Mouse (Mus musculus) kidney, adult 2 months (tissue): Measurements from ENCODE around the gene Spata7.

Experiments used
- CTCF ChIP-seq: fragments of 200-500 bp; conservative IDR thresholded peaks from 2 replicates; pipeline ENCODE4 v1.5.1; 2011; ENCODE audit warnings: low read depth, mild to moderate bottlenecking, control low read depth, low read length, moderate library complexity, mixed read lengths; ENCODE audit not compliant: insufficient read depth, insufficient read length
- POLR2A ChIP-seq: fragments of 200-500 bp; IDR thresholded peaks from one replicate; pipeline ENCODE4 v1.6.1; 2011; ENCODE audit warnings: low read depth, low read length, control low read depth

DNA sequence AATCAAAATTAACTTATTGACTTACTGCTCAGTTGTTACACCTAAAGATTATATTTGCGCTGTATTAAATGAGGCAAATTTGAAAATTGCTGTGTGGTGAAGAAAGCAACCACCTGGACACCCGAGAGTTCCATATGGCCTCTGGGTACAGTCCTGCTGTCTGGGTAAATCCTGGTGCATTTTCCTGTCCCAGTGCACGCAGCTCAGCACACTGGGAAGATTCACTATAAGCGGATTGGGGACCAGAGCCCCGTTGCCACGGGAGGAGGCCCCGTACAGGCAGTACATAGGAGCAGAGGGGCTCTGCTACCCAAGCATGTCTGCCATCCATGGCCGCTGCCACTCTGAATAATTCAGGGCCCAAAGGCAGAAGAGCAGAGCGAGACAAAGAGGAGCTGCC is 73.6 kb downstream of the Spata7 start:
- TF ChIP-seq POLR2A, result no peak
- TF ChIP-seq CTCF, result no peak
